Mouse (Mus musculus) adrenal gland, postnatal 0 days (tissue): ENCODE data around the gene Nufip2. TPM values are rescaled to one million over a fixed set of nuclear protein-coding genes. Genes with fewer than 3 reads are reported as not detected.

Experiments
- polyA plus RNA-seq: library from polyadenylated mRNA; unstranded; fragments of >200 nt; fragmentation: Nextera tagmentation; extraction: Ambion mirVana; gene quantifications from 2 replicates; pipeline ENCODE4 v1.2.1, GENCODE M21; 2015

The Nufip2 gene
- 2.6 and 4.8 TPM in 2 replicates for polyA plus RNA-seq

GRCm38 (mm10) chr11:77685383-77686265 is at the start of gene Nufip2:
Gene Nufip2, plus strand, starts transcription at chr11:77686155.

DNA sequence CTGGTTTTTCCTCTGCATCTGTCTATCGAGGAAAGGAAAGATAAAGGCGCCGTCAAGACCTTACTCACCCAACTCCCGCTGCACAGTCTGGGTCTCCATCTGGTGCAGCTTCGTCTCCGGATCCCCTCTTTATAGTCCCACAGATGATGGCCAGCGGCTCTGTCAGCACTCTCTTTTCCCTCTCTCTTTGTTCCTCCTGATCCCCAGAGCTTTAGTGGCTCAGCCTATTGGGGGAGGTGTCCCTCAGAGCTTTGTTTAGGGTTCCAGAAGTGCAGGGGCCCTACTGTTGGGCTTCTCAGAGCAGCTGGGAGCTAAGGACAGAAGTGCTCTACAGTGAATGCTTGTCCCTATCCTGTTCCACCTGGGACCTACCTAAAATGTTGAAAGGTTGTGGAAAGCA is 39.2 kb downstream of the Nufip2 start, which contains the start of gene Cryba1:
TSS of gene Cryba1 (minus strand) at position 101 of the 400 bp plus-strand sequence.

GRCm38 (mm10) chr11:77762783-77763672 is 77.1 kb downstream of the Nufip2 start, which contains the start of gene Myo18a:
Gene Myo18a, plus strand, starts transcription at chr11:77763246.

GRCm38 (mm10) chr11:77787707-77788106 is 101.8 kb downstream of the Nufip2 start, which contains the start of gene Gm10277:
Gene Gm10277, minus strand, starts transcription at chr11:77787747.

Other genes with a start within 250 kb of the Nufip2 start
- gene Coro6, start 223.7 kb upstream of the Nufip2 start, polyA plus RNA-seq = 0.35 and 0.36 TPM in 2 replicates
- 4.9 and 11.5 TPM in 2 replicates for gene Ankrd13b, start 196.5 kb upstream of the Nufip2 start, polyA plus RNA-seq
- gene Git1, start 192.6 kb upstream of the Nufip2 start, polyA plus RNA-seq = 7.8 and 9.7 TPM in 2 replicates
- 5.8 and 8.4 TPM in 2 replicates for gene Abhd15, start 171.0 kb upstream of the Nufip2 start, polyA plus RNA-seq
- gene Trp53i13, start 170.2 kb upstream of the Nufip2 start, polyA plus RNA-seq = 20.4 and 24.6 TPM in 2 replicates
- gene Gm10392, start 167.0 kb upstream of the Nufip2 start, polyA plus RNA-seq = 0.08 and 0.14 TPM in 2 replicates
- gene Taok1, start 78.3 kb upstream of the Nufip2 start, polyA plus RNA-seq = 10.7 and 12.3 TPM in 2 replicates
- not detected in 2 replicates for gene Cryba1, start 39.1 kb downstream of the Nufip2 start, polyA plus RNA-seq
- 17.0 and 23.6 TPM in 2 replicates for gene Myo18a, start 77.1 kb downstream of the Nufip2 start, polyA plus RNA-seq
- gene Gm10277, start 101.6 kb downstream of the Nufip2 start, polyA plus RNA-seq = 0.17 and 0.88 TPM in 2 replicates
- 3.2 and 6.5 TPM in 2 replicates for gene Pipox, start 207.9 kb downstream of the Nufip2 start, polyA plus RNA-seq
- 1.5 and 1.8 TPM in 2 replicates for gene Sez6, start 244.6 kb downstream of the Nufip2 start, polyA plus RNA-seq